Mouse (Mus musculus) bone marrow, adult 2 months (tissue): ENCODE measurements around the gene Lmbrd1. TPM values are rescaled to one million over a fixed set of nuclear protein-coding genes. Genes with fewer than 3 reads are reported as not detected.
"Not testable (repeated sequence)": the region's sequence is repeated elsewhere in the genome, so short reads cannot be mapped to it uniquely, and the experiment has no call there.

ENCODE experiments used
- H3K27ac ChIP-seq: fragments of 200-500 bp; 2 replicates; pipeline ENCODE4 v1.5.1; 2012; ENCODE audit warnings: low read depth, mild to moderate bottlenecking, control low read depth, inconsistent platforms, low read length; ENCODE audit not compliant: control insufficient read depth, poor library complexity, insufficient read depth
- H3K4me1 ChIP-seq: fragments of 200-500 bp; 2 replicates; pipeline ENCODE4 v1.6.1; 2011; ENCODE audit warnings: low read length; ENCODE audit not compliant: control insufficient read depth, insufficient read depth
- H3K4me3 ChIP-seq: fragments of 200-500 bp; replicated peaks from 2 replicates; pipeline ENCODE3; 2011; ENCODE audit warnings: mild to moderate bottlenecking, low read depth, low read length, control low read depth; ENCODE audit not compliant: control insufficient read depth
- CTCF ChIP-seq: fragments of 200-500 bp; IDR thresholded peaks from 2 replicates; pipeline ENCODE4 v1.5.1; 2011; ENCODE audit warnings: low read length, control low read depth; ENCODE audit not compliant: control insufficient read depth, insufficient read depth
- POLR2A ChIP-seq: fragments of 200-500 bp; IDR thresholded peaks from 2 replicates; pipeline ENCODE4 v1.6.1; 2011; ENCODE audit warnings: low read depth, mild to moderate bottlenecking, control low read depth, low read length, borderline replicate concordance; ENCODE audit not compliant: control insufficient read depth
- WGBS: fragments of 180-500 bp; shearing (Covaris S2); methylation state at CpG from one replicate; pipeline ENCODE4 v1.1.7; 2018; 5-methylcytosine and 5-hydroxymethylcytosine counted together
- polyA plus RNA-seq: library from polyadenylated mRNA; stranded (reverse); fragments of >200 nt; gene quantifications from 2 replicates; pipeline ENCODE4 v1.2.4, GENCODE M21; 2011; ENCODE audit warnings: low replicate concordance; ENCODE audit not compliant: missing spikeins, insufficient read depth, insufficient read length

The Lmbrd1 gene
- polyA plus RNA-seq, 1 experiment = 12.5 TPM

GRCm38 (mm10) chr1:24741552-24741951 lies 63.1 kb downstream of the Lmbrd1 start:
- H3K27ac ChIP-seq = no peak overlapping the region
- TF ChIP-seq CTCF = no peak
- no peak for TF ChIP-seq POLR2A
- 73% methylated on average over 3 of the region's 3 CpGs for WGBS
- H3K4me1 ChIP-seq = no peaks in the 10 kb centered on the region
- no peak overlapping the region for H3K4me3 ChIP-seq

- Histone ChIP-seq H3K4me3 (no peak overlapping the region), H3K4me1 (no peaks in the 10 kb centered on the region), H3K27ac (no peak overlapping the region)
- WGBS = 90% methylated on average over 9 of the region's 9 CpGs
- TF ChIP-seq POLR2A (no peak), CTCF (no peak)
These were observed 64.9 kb downstream of the Lmbrd1 start for GRCm38 (mm10) chr1:24743191-24743924.

GRCm38 (mm10) chr1:24752715-24753114 lies 74.3 kb downstream of the Lmbrd1 start:
- WGBS = 96% methylated on average over 4 of the region's 4 CpGs
- H3K27ac ChIP-seq = no peak overlapping the region
- no peaks in the 10 kb centered on the region for H3K4me1 ChIP-seq
- H3K4me3 ChIP-seq = no peak overlapping the region
- TF ChIP-seq POLR2A (no peak), CTCF (no peak)

GRCm38 (mm10) chr1:24758516-24758915 lies 80.1 kb downstream of the Lmbrd1 start:
- H3K4me1 ChIP-seq = no peaks in the 10 kb centered on the region
- TF ChIP-seq POLR2A (no peak), CTCF (no peak)
- no peak overlapping the region for H3K4me3 ChIP-seq
- 86% methylated on average over 8 of the region's 8 CpGs for WGBS
- H3K27ac ChIP-seq = no peak overlapping the region

- no peaks in the 10 kb centered on the region for H3K4me1 ChIP-seq
- 89% methylated on average over 8 of the region's 8 CpGs for WGBS
These were observed 88.0 kb downstream of the Lmbrd1 start for GRCm38 (mm10) chr1:24766466-24766865.

GRCm38 (mm10) chr1:24767197-24767596 lies 88.8 kb downstream of the Lmbrd1 start:
- H3K4me3 ChIP-seq, H3K27ac ChIP-seq, H3K4me1 ChIP-seq: not testable (repeated sequence)
- 80% methylated on average over 3 of the region's 3 CpGs for WGBS

More at GRCm38 (mm10) chr1:24766466-24766865, 88.0 kb downstream of the Lmbrd1 start:
- no peak overlapping the region for H3K27ac ChIP-seq
- H3K4me3 ChIP-seq = no peak overlapping the region
- no peak for TF ChIP-seq POLR2A
- TF ChIP-seq CTCF = no peak

GRCm38 (mm10) chr1:24773642-24774041 lies 95.2 kb downstream of the Lmbrd1 start:
- H3K27ac ChIP-seq = no peak overlapping the region
- no peak overlapping the region for H3K4me3 ChIP-seq
- WGBS = 84% methylated on average over 2 of the region's 2 CpGs
- no peaks in the 10 kb centered on the region for H3K4me1 ChIP-seq
- TF ChIP-seq CTCF (no peak), POLR2A (no peak)

- WGBS = 86% methylated on average over 2 of the region's 2 CpGs
- TF ChIP-seq CTCF (no peak), POLR2A (no peak)
- H3K27ac ChIP-seq = no peak overlapping the region
- H3K4me1 ChIP-seq = no peaks in the 10 kb centered on the region
- no peak overlapping the region for H3K4me3 ChIP-seq
These were observed 98.1 kb downstream of the Lmbrd1 start for GRCm38 (mm10) chr1:24776576-24776975.

GRCm38 (mm10) chr1:24793168-24793567 lies 114.7 kb downstream of the Lmbrd1 start:
- 82% methylated on average over 6 of the region's 6 CpGs for WGBS
- Histone ChIP-seq H3K27ac (no peak overlapping the region), H3K4me1 (no peaks in the 10 kb centered on the region), H3K4me3 (no peak overlapping the region)
- TF ChIP-seq POLR2A (no peak), CTCF (no peak)

GRCm38 (mm10) chr1:24807971-24808370 lies 129.5 kb downstream of the Lmbrd1 start:
- H3K4me3 ChIP-seq, H3K27ac ChIP-seq, H3K4me1 ChIP-seq: not testable (repeated sequence)
- 92% methylated on average over 21 of the region's 21 CpGs for WGBS
